Mouse (Mus musculus) left cerebral cortex, adult 2 months (tissue): Measurements from ENCODE around the gene Cracr2b. TPM values are rescaled to one million over a fixed set of nuclear protein-coding genes. Genes with fewer than 3 reads are reported as not detected.

Experiments
- DNase-seq, 2 experiments: peaks; one replicate each; pipeline ENCODE4 v3.0.0; 2021 to 2022; ENCODE audit warnings: low spot score in 2 of 2, mixed read lengths in 1 of 2; ENCODE audit errors: extremely low spot score in 1 of 2
- H3K27ac ChIP-seq: fragments of 200-600 bp; 2 replicates; pipeline ENCODE4 v1.8.1; 2022
- H3K4me3 ChIP-seq: fragments of 200-600 bp; 2 replicates; pipeline ENCODE4 v1.8.1; 2022
- CTCF ChIP-seq: fragments of 200-600 bp; IDR thresholded peaks from 2 replicates; pipeline ENCODE4 v1.8.1; 2022; ENCODE audit warnings: antibody characterized with exemption, mild to moderate bottlenecking, moderate library complexity
- intact Hi-C: fragments of 180-260 bp; cut with DNase I; formaldehyde crosslinking; loops from one replicate; pipeline ENCODE4 v1.15.1; 2025
- total RNA-seq, 2 experiments: library from RNA; stranded (reverse); gene quantifications; 2 replicates each; pipeline ENCODE4 v1.2.3; 2021

Gene Cracr2b
- total RNA-seq, 2 experiments from 2014 or later: 3.7 to 5.1 TPM

- peak within 1 kb of the TSS; percentile 91 for H3K4me3 ChIP-seq
- DNase-seq: peak; percentile 95 to 96
- peak within 1 kb of the TSS; percentile 99 for H3K27ac ChIP-seq
- no peak for TF ChIP-seq CTCF
- intact Hi-C loops: no loop called here
Observed at GRCm38 (mm10) chr7:141447110-141447991, 13.5 kb upstream of the Cracr2b start, which contains the start of gene Rplp2. Rplp2 (plus strand) TSS chr7:141447370.

GRCm38 (mm10) chr7:141451928-141452327 lies 9.0 kb upstream of the Cracr2b start:
- DNase-seq: no peak
- TF ChIP-seq CTCF: no peak
- intact Hi-C loops: no loop called here
- H3K27ac ChIP-seq: no peak overlapping the region
- H3K4me3 ChIP-seq: no peak overlapping the region

GRCm38 (mm10) chr7:141453636-141454035 lies 7.3 kb upstream of the Cracr2b start:
- Histone ChIP-seq H3K27ac (no peak overlapping the region), H3K4me3 (no peak overlapping the region)
- DNase-seq: no peak
- intact Hi-C loops: no loop called here
- no peak for TF ChIP-seq CTCF

- TF ChIP-seq CTCF: peak; percentile 13
- DNase-seq: peak; percentile 88 to 91
- intact Hi-C loops: no loop called here
- H3K27ac ChIP-seq: peak within 1 kb of the TSS; percentile 76
- peak within 1 kb of the TSS; percentile 88 for H3K4me3 ChIP-seq
Observed at GRCm38 (mm10) chr7:141454967-141455551, 5.8 kb upstream of the Cracr2b start, which contains the start of gene Pnpla2. Pnpla2 (plus strand) TSS chr7:141455198.

DNA sequence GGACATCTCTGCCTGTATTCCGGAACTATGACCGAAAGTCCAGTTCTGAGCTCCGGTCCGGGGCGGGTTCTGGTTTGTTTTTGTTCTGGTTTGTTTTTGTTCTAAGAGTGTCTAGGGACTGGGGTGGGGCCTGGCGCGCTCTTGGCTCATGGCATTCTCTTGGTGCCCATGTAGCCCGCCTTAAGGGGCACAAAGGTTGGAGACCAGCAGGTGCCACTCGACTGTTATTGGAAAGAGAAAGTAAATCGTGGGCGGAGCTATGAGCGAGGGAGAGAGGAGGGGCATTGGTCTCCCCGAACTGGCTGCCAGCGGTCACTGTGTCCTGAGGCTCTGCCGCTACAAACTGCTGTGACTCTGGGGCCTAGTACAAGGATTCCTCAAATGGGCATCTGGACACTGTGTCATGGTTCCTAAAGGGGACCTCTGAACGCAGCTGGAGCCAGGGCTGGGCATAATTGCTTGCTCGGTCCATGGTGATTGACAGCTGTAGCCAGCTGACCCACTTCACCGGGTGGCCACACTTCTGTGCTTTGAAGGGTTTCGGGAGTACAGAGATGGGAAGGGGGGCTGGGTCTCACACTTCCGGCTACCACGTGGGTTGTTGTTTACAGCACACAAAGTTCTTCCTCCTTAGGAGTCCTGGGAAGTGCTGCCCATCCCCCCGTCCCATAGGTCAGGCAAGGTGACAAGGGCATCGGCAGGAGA lies 5.1 kb upstream of the Cracr2b start:
- no peak for DNase-seq
- no peak for TF ChIP-seq CTCF
- intact Hi-C loops: no loop called here
- Histone ChIP-seq H3K27ac (peak overlapping the region; percentile 76), H3K4me3 (peak overlapping the region; percentile 88)

DNA sequence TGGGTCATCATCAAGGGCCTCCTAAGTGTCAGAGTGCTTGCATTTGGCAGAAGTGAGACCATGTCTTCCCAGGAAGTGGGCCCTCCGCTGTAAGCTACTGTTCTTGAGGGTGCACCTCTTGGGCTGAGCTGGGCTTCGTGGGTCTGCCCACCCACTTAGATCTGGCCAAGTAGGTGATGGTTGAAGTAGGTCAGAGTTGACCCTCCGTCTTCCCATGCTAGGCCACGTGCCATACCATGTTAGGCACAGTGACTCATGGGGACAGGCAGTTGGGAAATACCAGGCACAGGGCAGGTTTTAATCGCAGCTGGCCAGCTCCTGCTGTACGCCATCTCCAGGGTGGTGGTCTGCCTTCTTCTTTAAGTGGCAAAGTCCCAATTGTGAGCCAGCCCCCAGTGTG lies 4.2 kb upstream of the Cracr2b start:
- TF ChIP-seq CTCF: no peak
- Histone ChIP-seq H3K4me3 (no peak overlapping the region), H3K27ac (no peak overlapping the region)
- DNase-seq: no peak
- intact Hi-C loops: no loop called here

GRCm38 (mm10) chr7:141457236-141457635 lies 3.7 kb upstream of the Cracr2b start:
- DNase-seq: no peak
- no peak for TF ChIP-seq CTCF
- intact Hi-C loops: no loop called here
- Histone ChIP-seq H3K27ac (no peak overlapping the region), H3K4me3 (no peak overlapping the region)

DNA sequence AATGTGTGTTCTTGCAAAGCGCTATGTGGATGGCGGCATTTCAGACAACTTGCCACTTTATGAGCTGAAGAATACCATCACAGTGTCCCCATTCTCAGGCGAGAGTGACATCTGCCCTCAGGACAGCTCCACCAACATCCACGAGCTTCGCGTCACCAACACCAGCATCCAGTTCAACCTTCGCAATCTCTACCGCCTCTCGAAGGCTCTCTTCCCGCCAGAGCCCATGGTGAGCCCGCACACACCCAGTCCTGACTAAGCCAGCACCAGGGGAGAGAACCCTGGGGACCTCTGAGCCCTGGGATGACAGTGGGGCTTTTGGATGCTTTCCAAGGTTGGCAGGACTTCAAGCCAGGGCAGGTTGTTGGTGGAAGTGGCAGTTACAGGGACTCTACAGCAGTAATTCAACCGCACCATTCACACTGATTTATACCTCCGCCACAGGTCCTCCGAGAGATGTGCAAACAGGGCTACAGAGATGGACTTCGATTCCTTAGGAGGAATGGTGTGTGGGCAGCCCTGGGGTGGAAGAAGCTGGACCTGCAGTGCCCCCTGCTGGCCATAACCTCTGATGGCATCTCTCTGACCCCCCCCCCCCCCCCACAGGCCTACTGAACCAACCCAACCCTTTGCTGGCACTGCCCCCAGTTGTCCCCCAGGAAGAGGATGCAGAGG lies 2.8 kb upstream of the Cracr2b start:
- intact Hi-C loops: loop anchor here (1.0 kb wide), 1 partner anchor 49 kb away; no protein-coding TSS in a partner anchor
- no peak for DNase-seq
- Histone ChIP-seq H3K27ac (no peak overlapping the region), H3K4me3 (no peak overlapping the region)
- TF ChIP-seq CTCF: peak; percentile 59

- no peak; the same call in 1 of the 2 replicates for TF ChIP-seq CTCF
- DNase-seq: no peak
- intact Hi-C loops: loop anchor here (1.0 kb wide), 1 partner anchor 49 kb away; no protein-coding TSS in a partner anchor
- Histone ChIP-seq H3K27ac (no peak overlapping the region), H3K4me3 (no peak overlapping the region)
Observed at GRCm38 (mm10) chr7:141458661-141459060, 2.2 kb upstream of the Cracr2b start.

DNA sequence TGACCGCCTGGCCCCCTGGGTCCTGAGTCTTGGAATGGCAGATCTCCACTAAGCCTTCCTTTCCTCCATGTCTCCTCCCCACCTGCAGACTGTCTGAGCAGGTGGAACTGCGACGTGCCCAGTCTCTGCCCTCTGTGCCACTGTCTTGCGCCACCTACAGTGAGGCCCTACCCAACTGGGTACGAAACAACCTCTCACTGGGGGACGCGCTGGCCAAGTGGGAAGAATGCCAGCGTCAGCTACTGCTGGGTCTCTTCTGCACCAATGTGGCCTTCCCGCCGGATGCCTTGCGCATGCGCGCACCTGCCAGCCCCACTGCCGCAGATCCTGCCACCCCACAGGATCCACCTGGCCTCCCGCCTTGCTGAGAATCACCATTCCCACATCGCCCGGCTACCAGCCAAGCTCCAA lies 1.6 kb upstream of the Cracr2b start:
- no peak for TF ChIP-seq CTCF
- H3K4me3 ChIP-seq: no peak overlapping the region
- DNase-seq: no peak
- no peak overlapping the region for H3K27ac ChIP-seq
- intact Hi-C loops: no loop called here

GRCm38 (mm10) chr7:141460001-141460390 lies 898 bp upstream of the Cracr2b start:
- TF ChIP-seq CTCF: no peak
- no peak for DNase-seq
- H3K27ac ChIP-seq: peak overlapping the region; percentile 32; the same call in 1 of the 2 replicates
- no peak overlapping the region for H3K4me3 ChIP-seq
- intact Hi-C loops: no loop called here
